Mouse (Mus musculus) liver, postnatal 0 days (tissue): ENCODE measurements around the gene Gm21887.
"Not testable (repeated sequence)": the region's sequence is repeated elsewhere in the genome, so short reads cannot be mapped to it uniquely, and the experiment has no call there.

Experiments used
- CTCF ChIP-seq: sonication (generic); IDR thresholded peaks from 2 replicates; pipeline ENCODE4 v1.5.1; 2016; ENCODE audit warnings: antibody characterized with exemption, low read depth
- EP300 ChIP-seq: IDR thresholded peaks from 2 replicates; pipeline ENCODE4 v1.6.1; 2016; ENCODE audit warnings: antibody characterized with exemption, low read depth, mild to moderate bottlenecking

GRCm38 (mm10) chrX:170004236-170004635 is 5.2 kb upstream of the Gm21887 start:
- TF ChIP-seq CTCF, EP300: not testable (repeated sequence)
